Mouse (Mus musculus): ENCODE results near the gene Pdgfa. TPM values are rescaled to one million over a fixed set of nuclear protein-coding genes. Genes with fewer than 3 reads are reported as not detected.

Gene Pdgfa
- total RNA-seq, 2 experiments from 2014 or later, result 21.9 to 22.1 TPM

- intact Hi-C loops (cut with DNase I), result no loop called here
- DNase-seq, result no peak
Measured at GRCm38 (mm10) chr5:138966033-138966724, 31.0 kb downstream of the Pdgfa start.

GRCm38 (mm10) chr5:138965590-138965989, 31.6 kb downstream of the Pdgfa start:
- no peak for DNase-seq
- intact Hi-C loops (cut with DNase I), result no loop called here

DNA sequence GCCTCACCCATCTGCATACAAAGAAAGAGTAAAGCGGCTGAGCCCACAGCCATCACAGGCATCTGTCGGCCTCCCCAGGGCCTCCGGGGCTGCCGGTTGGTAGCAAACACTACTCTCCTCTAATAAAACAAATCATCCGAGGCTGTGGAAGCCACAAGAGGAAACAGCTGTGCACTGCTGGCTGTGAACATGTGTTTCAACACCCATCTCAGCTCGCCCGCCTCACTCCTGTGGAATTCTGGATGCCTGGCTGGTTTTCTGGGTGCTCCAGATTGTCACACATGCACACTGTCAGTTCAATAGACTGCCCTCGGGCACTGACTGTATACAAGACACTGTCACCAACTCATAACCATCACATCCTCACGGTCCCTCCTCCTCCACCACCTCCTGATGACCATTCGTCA, 40.7 kb downstream of the Pdgfa start:
- intact Hi-C loops (cut with DNase I), result no loop called here
- DNase-seq, result no peak

DNA sequence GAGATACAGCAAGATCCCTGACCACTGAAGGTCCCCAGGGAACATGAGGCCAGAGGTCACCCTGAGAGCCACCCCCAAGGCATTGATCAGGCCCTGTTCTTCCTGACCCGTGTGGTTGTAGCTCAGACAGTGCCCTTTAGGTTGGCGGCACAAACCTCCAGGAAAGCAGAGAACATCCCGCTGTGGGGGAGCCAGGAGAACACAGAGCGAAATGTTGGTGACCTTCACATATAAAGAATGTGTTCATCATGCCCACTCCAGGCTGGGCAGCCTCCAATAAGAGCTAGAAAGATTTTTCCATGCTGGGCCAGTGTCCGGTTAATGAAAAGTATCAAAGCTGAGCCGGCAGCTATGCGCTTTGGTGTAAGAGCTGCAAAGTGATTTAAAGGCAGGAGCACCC, 43.2 kb downstream of the Pdgfa start:
- no peak for DNase-seq
- intact Hi-C loops (cut with DNase I), result loop anchor here (5.0 kb wide), 1 partner anchor 38 kb away; no protein-coding TSS in a partner anchor

DNA sequence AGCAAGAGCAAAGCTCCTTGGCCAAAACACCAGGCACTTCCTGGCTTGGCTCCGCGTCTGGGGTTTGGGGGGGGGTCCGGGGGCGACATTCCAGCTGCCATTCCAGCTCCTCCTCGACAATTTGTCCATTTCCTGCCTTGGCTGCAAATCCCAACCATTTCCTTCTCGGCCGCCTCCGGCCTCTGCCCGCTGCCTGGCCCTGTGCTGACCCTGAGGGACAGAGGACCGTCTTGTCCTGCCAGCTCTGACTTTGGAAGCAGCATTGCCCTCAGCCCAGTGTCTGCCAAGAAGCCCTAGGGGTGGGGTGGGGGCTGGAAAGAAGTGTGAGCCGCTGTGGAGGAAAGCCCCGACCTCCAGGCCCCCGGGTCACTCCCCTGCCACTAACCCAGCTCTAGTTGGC, 44.2 kb downstream of the Pdgfa start:
- intact Hi-C loops (cut with DNase I), result loop anchor here (5.0 kb wide), 1 partner anchor 39 kb away; no protein-coding TSS in a partner anchor
- DNase-seq, result no peak

GRCm38 (mm10) chr5:138951305-138951704, 45.9 kb downstream of the Pdgfa start:
- DNase-seq, result peak in 1 of 2 experiments; percentile 46

GRCm38 (mm10) chr5:138949165-138949564, 48.0 kb downstream of the Pdgfa start:
- DNase-seq, result no peak
- intact Hi-C loops (cut with DNase I), result no loop called here

More at GRCm38 (mm10) chr5:138951305-138951704, 45.9 kb downstream of the Pdgfa start:
- intact Hi-C loops (cut with DNase I), result loop anchor here (5.0 kb wide), 1 partner anchor 41 kb away; no protein-coding TSS in a partner anchor

- peak in 1 of 2 experiments; percentile 38 for DNase-seq
- intact Hi-C loops (cut with DNase I), result no loop called here
Measured at GRCm38 (mm10) chr5:138948031-138948980, 48.9 kb downstream of the Pdgfa start.

DNA sequence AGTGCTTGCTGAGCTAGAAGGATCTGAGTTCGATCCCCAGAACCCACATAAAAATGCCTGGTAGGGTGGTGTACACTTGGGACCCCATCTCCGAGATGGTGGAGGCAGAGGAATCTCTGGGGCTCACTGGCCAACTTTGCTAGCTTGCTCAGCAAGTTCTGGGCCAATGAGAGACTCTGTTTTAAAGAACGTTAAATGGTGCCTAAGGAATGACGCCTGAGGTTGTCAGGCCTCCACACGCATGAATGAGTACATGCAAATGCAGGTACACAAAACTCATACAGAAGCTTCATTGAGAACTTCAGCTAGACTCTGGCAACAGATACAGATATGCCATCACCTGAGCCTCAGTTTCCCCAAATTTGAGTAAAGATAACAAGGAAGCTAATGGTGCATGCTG, 49.7 kb downstream of the Pdgfa start:
- no peak for DNase-seq
- intact Hi-C loops (cut with DNase I), result no loop called here

DNA sequence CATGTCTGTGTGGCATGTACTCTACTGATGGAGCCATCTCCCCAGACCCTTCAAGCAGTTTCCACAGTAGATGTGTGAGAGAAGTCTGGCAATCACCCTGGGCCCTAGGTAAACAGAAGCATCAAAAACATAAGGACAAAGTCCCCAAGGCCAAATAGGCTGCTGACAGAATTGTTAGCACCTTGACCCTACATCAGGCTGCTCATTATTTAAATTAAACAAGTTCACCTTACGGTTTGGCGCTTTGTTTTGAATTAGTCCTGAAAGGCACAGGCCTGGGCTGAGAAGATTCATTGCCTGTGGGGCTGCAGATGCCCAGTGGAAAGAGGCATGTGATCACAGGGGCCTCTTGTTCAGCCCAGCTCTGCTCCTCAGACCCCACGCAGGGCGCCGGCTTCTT, 50.2 kb downstream of the Pdgfa start:
- intact Hi-C loops (cut with DNase I), result no loop called here
- no peak for DNase-seq

DNA sequence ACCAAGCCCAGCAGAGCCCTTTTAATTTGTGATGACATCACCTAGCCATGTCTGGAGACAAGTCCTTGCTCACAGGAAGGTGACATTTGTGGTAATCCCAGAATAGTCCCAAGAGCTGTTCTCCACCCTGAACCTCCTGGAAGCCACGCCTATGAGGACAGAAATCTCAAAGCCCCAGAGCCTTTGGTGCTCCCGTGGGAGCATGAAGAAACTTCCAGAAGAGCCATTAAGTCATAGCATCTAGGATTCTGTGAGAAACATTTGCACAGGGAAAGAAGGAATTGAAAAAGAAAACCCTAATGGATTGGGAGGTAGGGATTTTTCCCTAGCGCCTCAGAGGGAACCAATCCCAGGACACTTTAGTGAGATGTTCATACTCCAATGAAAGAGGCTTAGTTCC, 52.2 kb downstream of the Pdgfa start:
- intact Hi-C loops (cut with DNase I), result no loop called here
- no peak for DNase-seq

GRCm38 (mm10) chr5:138944551-138944950, 52.6 kb downstream of the Pdgfa start:
- intact Hi-C loops (cut with DNase I), result no loop called here
- no peak for DNase-seq

- intact Hi-C loops (cut with DNase I), result no loop called here
Measured at GRCm38 (mm10) chr5:138941842-138942241, 55.3 kb downstream of the Pdgfa start.

GRCm38 (mm10) chr5:138940576-138940975, 56.6 kb downstream of the Pdgfa start:
- no peak for DNase-seq
- intact Hi-C loops (cut with DNase I), result no loop called here

More at GRCm38 (mm10) chr5:138941842-138942241, 55.3 kb downstream of the Pdgfa start:
- DNase-seq, result no peak

DNA sequence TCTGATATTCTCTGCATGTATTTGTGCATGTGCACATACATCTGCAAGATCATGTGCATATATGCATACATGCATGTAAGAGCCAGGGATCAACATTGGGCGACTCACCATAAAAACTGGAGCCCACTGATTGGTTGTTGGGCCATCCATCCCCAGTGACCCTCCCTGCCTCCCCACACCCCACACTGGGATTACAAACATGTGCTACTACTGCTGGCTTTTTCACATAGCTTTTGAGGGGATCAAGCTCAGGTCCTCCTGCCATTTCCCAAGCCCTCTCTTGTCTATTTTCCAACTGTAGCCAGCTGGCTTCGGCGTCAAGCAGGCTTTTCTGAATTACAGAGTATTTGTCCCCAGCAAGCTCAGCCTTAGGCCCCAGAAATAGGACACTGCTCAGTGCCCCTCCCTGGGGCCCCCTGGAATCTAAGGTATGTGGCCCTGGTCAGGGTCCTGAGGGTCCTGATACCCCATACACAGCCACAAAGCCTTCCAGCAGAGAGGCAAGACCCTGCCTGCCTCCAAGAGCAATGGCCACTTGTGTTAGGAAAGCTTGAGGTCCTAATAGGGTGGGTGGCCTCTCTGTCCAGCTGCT, 58.5 kb downstream of the Pdgfa start:
- intact Hi-C loops (cut with DNase I), result no loop called here

DNA sequence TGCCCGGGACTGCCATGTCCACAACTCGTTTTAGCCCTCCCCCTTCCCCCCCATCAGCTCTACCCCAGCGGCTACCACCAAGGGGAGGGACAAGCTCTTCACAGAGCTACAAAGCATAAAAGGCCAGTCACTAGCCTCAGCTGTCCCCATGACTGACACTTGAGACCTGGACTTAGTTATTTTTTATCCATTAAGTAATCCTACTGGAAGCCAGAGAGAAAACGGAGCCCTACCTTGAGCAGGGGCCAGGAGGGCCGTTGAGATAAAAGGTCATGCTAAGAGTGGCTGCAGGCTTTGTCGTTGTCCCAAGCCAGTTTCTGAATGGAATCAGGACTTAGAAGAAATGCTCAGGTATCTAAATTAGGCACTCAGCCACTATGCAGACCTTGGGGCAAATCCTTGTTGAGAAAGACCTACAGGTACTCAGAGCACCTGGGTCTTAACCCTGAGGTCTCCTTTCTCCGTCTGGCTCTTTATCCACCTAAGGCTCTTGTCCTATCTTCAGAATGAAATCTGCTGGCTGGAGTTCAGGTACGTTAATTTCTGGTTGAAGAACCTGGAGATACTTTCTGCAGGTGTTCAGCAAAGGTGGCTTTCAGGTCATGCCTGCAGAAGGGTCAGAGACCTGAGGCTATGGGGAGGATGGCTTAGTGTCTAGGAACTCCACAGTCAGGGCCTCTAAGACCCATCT, 60.6 kb downstream of the Pdgfa start:
- DNase-seq, result peak in 1 of 2 experiments; percentile 44
- intact Hi-C loops (cut with DNase I), result no loop called here

More for the DNA sequence above, 58.5 kb downstream of the Pdgfa start:
- no peak for DNase-seq

- peak in 1 of 2 experiments; percentile 28 for DNase-seq
- intact Hi-C loops (cut with DNase I), result loop anchor here (5.0 kb wide), 2 partner anchors 58 to 77 kb away; no protein-coding TSS in a partner anchor
Measured at GRCm38 (mm10) chr5:138934540-138934939, 62.6 kb downstream of the Pdgfa start.

GRCm38 (mm10) chr5:138932460-138933432, 64.4 kb downstream of the Pdgfa start:
- intact Hi-C loops (cut with DNase I), result loop anchor here (5.0 kb wide), 2 partner anchors 60 to 75 kb away; no protein-coding TSS in a partner anchor
- no peak for DNase-seq

- intact Hi-C loops (cut with DNase I), result loop anchor here (5.0 kb wide), 2 partner anchors 60 to 75 kb away; no protein-coding TSS in a partner anchor
- no peak for DNase-seq
Measured at GRCm38 (mm10) chr5:138931836-138932235, 65.3 kb downstream of the Pdgfa start.
